Mouse (Mus musculus): ENCODE measurements around the gene Fam71a. TPM values are rescaled to one million over a fixed set of nuclear protein-coding genes. Genes with fewer than 3 reads are reported as not detected.
A peak's percentile ranks its signal among the peaks of the same experiment; 100 is the strongest.

Fam71a gene
- total RNA-seq, 2 experiments from 2014 or later: not detected

- DNase-seq (ENCODE audit: low spot score in 2 of 2): peak; percentile 12 to 47
Measured at GRCm38 (mm10) chr1:191125811-191126638, 38.6 kb downstream of the Fam71a start.

GRCm38 (mm10) chr1:191124288-191124687 lies 40.3 kb downstream of the Fam71a start:
- no peak for DNase-seq (ENCODE audit: low spot score in 2 of 2)

GRCm38 (mm10) chr1:191123696-191124095 lies 40.9 kb downstream of the Fam71a start:
- no peak for DNase-seq (ENCODE audit: low spot score in 2 of 2)

- DNase-seq (ENCODE audit: low spot score in 2 of 2): no peak
Measured at GRCm38 (mm10) chr1:191122744-191123143, 41.9 kb downstream of the Fam71a start.

- DNase-seq (ENCODE audit: low spot score in 2 of 2): no peak
Measured at GRCm38 (mm10) chr1:191115514-191116238, 48.9 kb downstream of the Fam71a start.

GRCm38 (mm10) chr1:191114868-191115267 lies 49.7 kb downstream of the Fam71a start:
- no peak for DNase-seq (ENCODE audit: low spot score in 2 of 2)

Other genes starting within 250 kb of the Fam71a start
- 10 to 100 TPM; 51.9 to 54.6 TPM for gene Angel2, start 239.7 kb downstream of the Fam71a start, total RNA-seq (2021)
- 1 to 10 TPM; 5.6 to 5.9 TPM for gene Vash2, start 185.5 kb downstream of the Fam71a start, total RNA-seq (2021)
- 10 to 100 TPM; 16.7 to 19.6 TPM for gene Flvcr1, start 138.7 kb downstream of the Fam71a start, total RNA-seq (2021)
- not detected for gene Spata45, start 128.2 kb downstream of the Fam71a start, total RNA-seq (2021)
- gene Tatdn3, start 101.9 kb downstream of the Fam71a start, total RNA-seq (2021): 10 to 100 TPM; 30.6 to 32.2 TPM
- gene Nsl1, start 101.8 kb downstream of the Fam71a start, total RNA-seq (2021): 1 to 10 TPM; 7.5 to 7.6 TPM
- 1 to 10 TPM; 3.3 to 3.4 TPM for gene Batf3, start 67.0 kb downstream of the Fam71a start, total RNA-seq (2021)
- gene Atf3, start 53.2 kb upstream of the Fam71a start, total RNA-seq (2021): 1 to 10 TPM; 1.8 to 2.3 TPM
- 100 to 1,000 TPM; 127 to 129 TPM for gene Nenf, start 153.4 kb upstream of the Fam71a start, total RNA-seq (2021)
- 10 to 100 TPM in 1 of 2 experiments, 1 to 10 TPM in 1; 8.0 to 10.4 TPM for gene Tmem206, start 161.1 kb upstream of the Fam71a start, total RNA-seq (2021)
- 100 to 1,000 TPM; 105 to 107 TPM for gene Ppp2r5a, start 238.5 kb upstream of the Fam71a start, total RNA-seq (2021)